Mouse (Mus musculus) myocyte (in vitro differentiated cells): Measurements from ENCODE around the gene Ophn1.

Experiments used
- CEBPB ChIP-seq: IDR thresholded peaks from 2 replicates; pipeline ENCODE4 v1.6.1; 2011; ENCODE audit warnings: mild to moderate bottlenecking, moderate library complexity; ENCODE audit not compliant: poor library complexity, insufficient read depth, severe bottlenecking
- E2F4 ChIP-seq: IDR thresholded peaks from one replicate; pipeline ENCODE4 v1.6.1; 2011; ENCODE audit warnings: mild to moderate bottlenecking, control low read depth, moderate library complexity; ENCODE audit not compliant: insufficient read depth
- MAX ChIP-seq: IDR thresholded peaks from one replicate; pipeline ENCODE4 v1.6.1; 2011; ENCODE audit warnings: low read depth, mild to moderate bottlenecking, control low read depth
- MYOG ChIP-seq, 3 experiments: IDR thresholded peaks; one replicate each; pipeline ENCODE4 v1.6.1; 2011; ENCODE audit warnings: control low read depth in 2 of 3, low read depth in 2 of 3, mild to moderate bottlenecking in 2 of 3; ENCODE audit not compliant: insufficient read length in 2 of 3, control insufficient read depth in 1 of 3, insufficient read depth in 1 of 3
- POLR2A ChIP-seq: IDR thresholded peaks from one replicate; pipeline ENCODE4 v1.6.1; 2011; ENCODE audit warnings: low read depth, mild to moderate bottlenecking, control low read depth, moderate library complexity; ENCODE audit not compliant: insufficient read length
- POLR2AphosphoS2 ChIP-seq: IDR thresholded peaks from one replicate; pipeline ENCODE4 v1.6.1; 2011; ENCODE audit warnings: low read depth, control low read depth; ENCODE audit not compliant: insufficient read length
- SRF ChIP-seq: IDR thresholded peaks from one replicate; pipeline ENCODE4 v1.6.1; 2011; ENCODE audit warnings: low read depth; ENCODE audit not compliant: control insufficient read depth, insufficient read length
- TCF3 ChIP-seq: IDR thresholded peaks from one replicate; pipeline ENCODE4 v1.6.1; 2011; ENCODE audit warnings: low read depth, control low read depth; ENCODE audit not compliant: insufficient read length
- USF1 ChIP-seq: IDR thresholded peaks from one replicate; pipeline ENCODE4 v1.6.1; 2011; ENCODE audit warnings: low read depth, mild to moderate bottlenecking, control low read depth, moderate library complexity

- no peak for TF ChIP-seq USF1
- no peak for TF ChIP-seq E2F4
- TF ChIP-seq POLR2A = no peak
- TF ChIP-seq TCF3 = no peak
- TF ChIP-seq CEBPB = no peak
- no peak for TF ChIP-seq MYOG (IDR thresholded peaks at IDR 0.05; ENCODE audit: control insufficient read depth in 1 of 3, insufficient read depth in 1 of 3, insufficient read length in 2 of 3, low read depth in 2 of 3)
- TF ChIP-seq POLR2AphosphoS2 = no peak
- TF ChIP-seq SRF = no peak
- no peak for TF ChIP-seq MAX
Observed at GRCm38 (mm10) chrX:98870541-98870940, 20.3 kb downstream of the Ophn1 start.
